Mouse (Mus musculus): ENCODE data around the gene Brat1. TPM values are rescaled to one million over a fixed set of nuclear protein-coding genes. Genes with fewer than 3 reads are reported as not detected.

Gene Brat1
- total RNA-seq, 2 experiments from 2014 or later, result 8.9 to 9.4 TPM

- DNase-seq, result no peak
Observed at GRCm38 (mm10) chr5:140748425-140748824, 43.6 kb downstream of the Brat1 start.

- DNase-seq, result peak; percentile 75
Observed at GRCm38 (mm10) chr5:140749062-140749875, 44.5 kb downstream of the Brat1 start.

- DNase-seq, result peak; percentile 45
Observed at GRCm38 (mm10) chr5:140750925-140751324, 46.1 kb downstream of the Brat1 start.

- no peak for DNase-seq
Observed at GRCm38 (mm10) chr5:140752041-140752440, 47.2 kb downstream of the Brat1 start.

GRCm38 (mm10) chr5:140752639-140753038 is 47.8 kb downstream of the Brat1 start:
- DNase-seq, result no peak

- no peak for DNase-seq
Observed at GRCm38 (mm10) chr5:140753223-140753622, 48.4 kb downstream of the Brat1 start.

- DNase-seq, result no peak
Observed at GRCm38 (mm10) chr5:140758864-140759263, 54.1 kb downstream of the Brat1 start.

GRCm38 (mm10) chr5:140762540-140762939 is 57.7 kb downstream of the Brat1 start:
- no peak for DNase-seq

- DNase-seq, result no peak
Observed at GRCm38 (mm10) chr5:140764921-140765613, 60.3 kb downstream of the Brat1 start.

- DNase-seq, result no peak
Observed at GRCm38 (mm10) chr5:140766566-140766965, 61.8 kb downstream of the Brat1 start.

- DNase-seq, result peak; percentile 76
Observed at GRCm38 (mm10) chr5:140767704-140768141, 62.9 kb downstream of the Brat1 start.

GRCm38 (mm10) chr5:140768333-140768732 is 63.5 kb downstream of the Brat1 start:
- DNase-seq, result no peak

Other genes starting within 250 kb of the Brat1 start
- gene Chst12, start 199.5 kb upstream of the Brat1 start, total RNA-seq (2021), result 10 to 100 TPM in 1 of 2 experiments, 1 to 10 TPM in 1; 9.6 to 14.5 TPM
- gene Grifin, start 139.9 kb upstream of the Brat1 start, total RNA-seq (2021), result not detected
- gene Lfng, start 97.7 kb upstream of the Brat1 start, total RNA-seq (2021), result 1 to 10 TPM; 7.1 to 9.0 TPM
- gene Ttyh3, start 56.0 kb upstream of the Brat1 start, total RNA-seq (2021), result 10 to 100 TPM; 33.4 to 42.5 TPM
- gene Iqce, start 2.6 kb upstream of the Brat1 start, total RNA-seq (2021), result 1 to 10 TPM; 8.3 to 9.0 TPM
- 1 to 10 TPM in 1 of 2 experiments, under 1 TPM in 1; 0.45 to 1.1 TPM for gene Amz1, start 19.1 kb downstream of the Brat1 start, total RNA-seq (2021)
- 10 to 100 TPM; 38.2 to 42.4 TPM for gene Gna12, start 125.4 kb downstream of the Brat1 start, total RNA-seq (2021)

All from gastrocnemius, postnatal 10 days (tissue).